Mouse (Mus musculus): ENCODE data around the gene Cer1. TPM values are rescaled to one million over a fixed set of nuclear protein-coding genes. Genes with fewer than 3 reads are reported as not detected.

The Cer1 gene
- polyA plus RNA-seq, 1 experiment = not detected

DNA sequence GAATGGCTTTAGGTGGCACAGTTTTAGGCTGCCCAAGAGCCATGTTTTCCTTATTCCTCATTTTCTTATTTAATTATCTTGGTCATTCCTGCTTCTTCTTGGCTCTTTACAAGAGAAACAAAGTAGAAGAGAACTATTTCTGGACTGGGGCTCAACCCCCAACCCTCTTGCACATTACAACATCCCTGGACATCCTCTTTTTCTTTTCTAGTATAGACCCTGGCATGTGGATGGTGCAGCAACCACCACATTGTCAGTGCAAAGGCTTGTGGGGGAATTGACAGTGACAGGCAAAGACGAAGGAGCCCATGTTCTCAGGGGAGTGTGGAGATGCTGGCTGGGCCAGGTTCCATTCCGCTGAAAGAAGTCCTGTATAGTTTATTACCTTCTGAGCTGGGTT is 8.3 kb downstream of the Cer1 start:
- 89% methylated on average over 2 of the region's 2 CpGs for WGBS
- no peak for DNase-seq (ENCODE audit: low read depth, low spot score)

DNA sequence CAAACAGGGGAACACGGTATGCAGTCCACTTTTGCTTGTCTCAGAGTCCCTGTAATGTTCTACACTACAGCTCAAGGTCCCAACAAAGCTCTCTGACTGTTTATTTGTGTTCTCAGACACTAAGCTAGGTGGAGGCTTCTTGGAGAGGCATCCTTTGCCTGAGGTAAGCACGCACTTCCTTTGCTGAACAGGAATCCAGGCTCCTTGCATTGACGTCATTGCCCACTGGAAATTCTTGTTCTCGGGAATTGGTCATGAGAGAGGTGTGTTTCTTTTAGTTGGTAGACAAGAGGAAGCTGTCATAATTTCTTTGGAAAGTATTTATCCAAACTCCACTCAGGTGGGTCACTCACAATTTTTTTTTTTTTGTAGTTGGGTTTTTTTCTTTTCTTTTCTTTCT is 9.4 kb downstream of the Cer1 start:
- 52% methylated on average over 4 of the region's 4 CpGs for WGBS

DNA sequence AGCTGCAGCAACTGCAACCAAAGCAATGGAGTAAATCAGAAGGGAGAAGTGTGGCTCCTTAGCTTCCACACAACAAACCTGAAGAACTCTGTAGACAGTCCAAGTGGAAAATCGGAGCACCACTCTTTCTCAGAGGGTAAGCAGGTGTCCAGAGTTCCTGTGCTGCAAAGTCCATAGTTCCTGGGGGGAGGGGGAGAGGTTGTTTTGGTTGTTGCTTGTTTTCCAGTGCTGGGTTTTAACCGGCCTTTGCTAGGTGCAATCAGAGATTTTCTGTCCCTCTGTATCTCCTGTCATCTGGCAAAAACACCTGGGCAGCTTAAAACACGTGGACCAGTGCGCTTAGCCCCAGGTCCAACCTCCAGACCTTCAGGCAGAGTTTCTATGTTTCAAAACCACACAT is 10.2 kb downstream of the Cer1 start:
- 73% methylated on average over 4 of the region's 4 CpGs for WGBS
- DNase-seq (ENCODE audit: low read depth, low spot score) = no peak

More for the DNA sequence above, 9.4 kb downstream of the Cer1 start:
- DNase-seq (ENCODE audit: low read depth, low spot score) = no peak

DNA sequence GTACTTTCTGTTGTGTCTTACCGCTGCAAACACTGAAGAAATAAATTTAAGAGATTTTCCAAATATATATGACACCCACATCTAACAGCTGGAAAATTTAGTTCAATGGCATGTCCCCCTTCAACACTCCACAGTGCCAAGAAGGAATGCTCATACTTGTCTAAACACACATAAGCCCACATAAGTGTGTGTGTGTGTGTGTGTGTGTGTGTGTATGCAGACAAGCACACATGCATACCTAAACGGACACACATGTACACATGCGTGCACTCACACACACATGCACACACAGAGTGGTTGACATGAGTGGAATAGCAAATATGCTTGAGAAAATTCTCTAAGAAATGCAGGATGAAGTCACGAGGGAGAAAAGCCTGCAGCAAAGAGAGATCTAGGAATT is 12.4 kb downstream of the Cer1 start:
- 77% methylated on average over 4 of the region's 4 CpGs for WGBS
- DNase-seq (ENCODE audit: low read depth, low spot score) = no peak

DNA sequence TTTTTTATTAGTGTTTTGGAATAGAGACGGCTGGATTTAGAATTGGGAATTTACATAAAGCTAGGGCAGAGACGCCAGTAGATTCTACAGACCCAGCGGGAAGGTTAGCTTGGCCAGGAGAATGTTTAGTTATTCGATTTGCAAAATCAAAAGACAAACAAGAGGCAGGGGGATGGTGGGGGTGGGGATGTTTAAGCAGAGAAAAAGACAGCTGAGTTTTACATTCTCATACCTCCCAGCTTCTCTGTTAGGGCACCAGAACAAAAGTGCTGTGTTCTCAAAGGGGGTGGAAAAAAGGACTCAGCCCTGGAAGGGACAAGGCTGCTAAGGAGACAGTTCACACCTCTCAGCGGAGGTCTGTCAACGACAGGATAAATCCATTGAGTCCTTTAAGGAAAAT is 12.8 kb downstream of the Cer1 start:
- DNase-seq (ENCODE audit: low read depth, low spot score) = no peak
- 58% methylated on average over 6 of the region's 6 CpGs for WGBS

DNA sequence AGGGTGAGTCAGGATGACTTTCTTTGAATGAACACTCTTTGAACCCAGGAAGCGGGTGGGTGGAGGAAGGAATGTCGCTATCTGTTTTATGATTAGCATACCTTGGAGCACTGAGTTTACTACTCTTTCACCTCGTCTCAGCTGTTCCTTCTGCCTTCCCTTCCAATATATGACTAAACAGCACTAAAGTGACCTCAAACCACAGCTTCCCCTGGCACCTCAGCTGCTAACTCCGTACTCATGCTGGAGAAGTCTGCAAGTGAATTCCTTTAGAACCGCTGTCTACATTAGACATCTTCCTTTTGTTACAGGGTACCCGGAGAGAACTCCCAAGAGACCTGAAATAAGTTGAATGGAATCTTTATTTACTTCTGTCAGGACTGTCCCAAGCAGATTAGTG is 14.0 kb downstream of the Cer1 start:
- DNase-seq (ENCODE audit: low read depth, low spot score) = no peak
- 46% methylated on average over 6 of the region's 6 CpGs for WGBS

DNA sequence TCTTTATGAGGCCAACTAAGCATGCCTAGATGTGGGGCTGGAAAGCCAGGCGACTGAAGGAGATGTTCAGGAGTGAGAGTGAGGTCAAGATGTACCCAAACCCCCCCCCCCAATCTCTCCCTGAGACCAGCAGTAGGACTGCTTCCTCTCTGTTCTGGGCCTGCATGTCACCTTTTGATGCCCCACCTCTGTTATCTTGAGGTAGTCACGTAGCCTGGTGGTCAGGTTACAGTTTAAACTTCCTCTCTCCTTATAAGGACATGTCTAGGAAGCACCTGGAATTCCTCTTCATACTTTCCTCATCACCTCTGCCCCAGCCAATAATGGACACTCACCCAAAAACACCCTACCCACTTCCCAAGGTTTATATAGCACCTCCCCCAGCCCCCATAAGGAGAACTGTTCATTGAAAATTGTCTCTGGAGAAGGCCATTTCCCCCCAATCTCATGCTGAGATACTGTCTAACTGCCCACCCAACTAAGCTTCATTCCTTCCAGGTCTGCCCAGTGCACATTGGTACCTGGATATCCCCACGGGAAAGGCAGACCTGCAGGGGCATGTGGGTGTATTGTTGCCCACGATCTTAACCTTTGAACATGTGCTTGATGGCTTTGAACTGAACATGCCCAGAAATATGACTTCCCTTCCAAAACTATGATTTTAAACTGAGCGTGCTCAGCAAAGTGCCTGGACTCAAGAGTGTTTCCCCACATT is 17.1 kb downstream of the Cer1 start:
- WGBS = 63% methylated on average over 5 of the region's 5 CpGs
- no peak for DNase-seq (ENCODE audit: low read depth, low spot score)

DNA sequence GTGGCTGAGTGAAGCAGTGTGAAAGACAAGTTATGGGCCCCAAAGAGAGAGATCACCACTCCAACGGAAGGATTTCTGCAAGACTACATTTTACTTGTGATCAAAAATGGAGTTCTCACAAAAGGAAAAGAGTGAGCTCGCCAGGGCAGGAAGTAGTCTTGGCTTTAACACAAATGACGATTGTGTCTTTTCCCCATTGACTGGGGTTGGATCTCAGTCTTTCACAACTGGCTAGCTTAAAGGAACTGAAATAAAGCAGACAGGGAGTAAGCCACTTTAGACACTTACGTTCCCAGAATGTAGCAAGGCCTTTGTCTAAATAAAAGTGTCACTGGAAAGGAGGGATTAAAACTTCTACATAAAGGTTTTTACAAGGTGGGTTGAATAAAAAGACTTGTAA is 17.8 kb downstream of the Cer1 start:
- no peak for DNase-seq (ENCODE audit: low read depth, low spot score)
- whole genome bisulfite sequencing = 59% methylated on average over 4 of the region's 4 CpGs

DNA sequence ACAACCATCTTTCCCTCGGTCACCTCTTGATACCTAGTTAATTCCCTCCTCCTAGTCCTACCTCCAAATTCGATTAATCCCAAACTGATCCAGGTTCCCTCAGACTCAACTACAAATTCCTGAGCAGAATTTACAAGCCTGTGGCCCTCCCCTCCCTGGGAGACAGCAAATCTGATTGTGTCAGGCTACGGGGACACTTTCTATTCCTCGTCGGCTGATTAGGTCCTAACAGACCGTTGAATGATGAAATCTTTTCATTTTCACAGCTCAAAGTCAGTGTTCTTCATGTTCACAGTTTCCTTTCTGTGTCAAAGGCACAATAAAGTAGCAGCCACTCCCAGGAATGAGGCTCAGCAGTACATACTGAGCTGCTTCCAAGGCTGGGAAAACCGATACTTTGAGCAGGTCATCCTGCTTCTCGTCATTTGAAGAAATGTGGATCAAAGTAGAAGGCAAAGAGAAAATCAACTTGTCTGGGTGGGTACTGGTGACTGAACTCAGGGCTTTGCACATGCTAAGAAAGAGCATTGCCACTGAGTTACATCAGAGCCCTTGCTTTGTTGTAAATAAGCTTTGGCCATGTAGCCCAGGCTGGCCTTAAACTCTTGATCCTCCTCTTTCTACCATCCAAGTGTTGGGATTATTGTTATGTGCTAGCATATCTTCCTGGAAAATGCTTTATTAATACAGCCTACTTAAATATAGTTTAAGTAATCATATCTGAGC is 19.8 kb downstream of the Cer1 start:
- 47% methylated on average over 8 of the region's 8 CpGs for WGBS
- no peak for DNase-seq (ENCODE audit: low read depth, low spot score)

DNA sequence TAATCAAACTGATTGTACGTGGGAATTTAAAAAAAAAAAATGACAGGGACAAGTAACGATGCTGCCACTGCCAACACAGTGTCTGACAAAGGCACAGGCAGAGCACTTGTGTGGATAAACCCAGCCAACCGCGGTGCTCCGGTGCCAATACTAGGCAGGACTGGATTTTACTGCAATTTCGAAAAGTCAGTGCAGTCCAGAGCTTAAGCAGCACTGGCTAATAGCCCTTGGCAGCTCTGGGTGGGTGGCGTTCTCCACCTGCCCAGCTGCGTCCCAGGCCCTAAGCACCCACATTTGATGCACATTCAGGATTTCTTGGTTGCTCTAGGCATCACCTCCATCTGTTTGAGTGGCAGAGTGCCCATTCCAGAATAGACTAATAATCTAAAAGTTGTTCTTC is 21.6 kb downstream of the Cer1 start:
- WGBS = 91% methylated on average over 8 of the region's 8 CpGs
- DNase-seq (ENCODE audit: low read depth, low spot score) = no peak

DNA sequence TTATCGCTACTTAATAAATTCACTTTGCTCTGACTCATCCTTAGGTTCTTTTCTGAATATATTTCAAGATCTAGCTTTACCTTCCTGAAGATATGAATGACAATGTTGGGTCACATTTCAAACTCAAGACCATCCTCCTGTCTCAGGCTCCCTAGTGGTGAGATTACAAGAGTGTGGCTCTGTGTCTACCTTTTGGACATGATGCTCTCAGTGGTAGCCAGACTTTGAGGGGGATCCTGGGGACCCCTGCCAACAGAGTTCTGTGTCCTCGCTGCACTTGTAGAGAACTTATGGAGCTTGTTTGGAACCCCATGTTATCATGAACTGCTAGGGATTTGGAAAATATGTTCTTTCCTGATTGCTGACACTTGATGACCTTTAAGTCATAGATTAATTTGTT is 23.5 kb downstream of the Cer1 start:
- DNase-seq (ENCODE audit: low read depth, low spot score) = no peak
- 98% methylated on average over 2 of the region's 2 CpGs for WGBS

DNA sequence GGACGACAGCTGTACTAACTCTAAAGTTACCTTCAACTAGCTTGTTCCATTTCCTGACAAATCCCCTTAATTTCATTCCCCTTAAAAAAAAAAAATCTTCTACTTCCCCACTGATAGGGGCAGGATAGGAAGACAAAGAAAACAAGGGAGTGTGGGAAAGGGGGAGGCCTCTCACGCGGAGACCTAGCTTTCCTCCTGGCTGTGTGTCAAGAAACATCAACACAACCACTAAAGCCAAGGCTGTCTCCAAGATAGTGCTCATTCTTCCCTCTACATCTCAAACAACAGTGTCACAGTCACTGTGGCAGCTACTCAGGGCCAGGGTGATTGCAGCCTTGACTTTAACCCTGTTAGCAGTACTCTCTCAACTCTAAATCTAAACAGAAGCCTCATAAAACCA is 24.4 kb downstream of the Cer1 start:
- WGBS = 29% methylated on average over 3 of the region's 3 CpGs
- DNase-seq (ENCODE audit: low read depth, low spot score) = no peak

DNA sequence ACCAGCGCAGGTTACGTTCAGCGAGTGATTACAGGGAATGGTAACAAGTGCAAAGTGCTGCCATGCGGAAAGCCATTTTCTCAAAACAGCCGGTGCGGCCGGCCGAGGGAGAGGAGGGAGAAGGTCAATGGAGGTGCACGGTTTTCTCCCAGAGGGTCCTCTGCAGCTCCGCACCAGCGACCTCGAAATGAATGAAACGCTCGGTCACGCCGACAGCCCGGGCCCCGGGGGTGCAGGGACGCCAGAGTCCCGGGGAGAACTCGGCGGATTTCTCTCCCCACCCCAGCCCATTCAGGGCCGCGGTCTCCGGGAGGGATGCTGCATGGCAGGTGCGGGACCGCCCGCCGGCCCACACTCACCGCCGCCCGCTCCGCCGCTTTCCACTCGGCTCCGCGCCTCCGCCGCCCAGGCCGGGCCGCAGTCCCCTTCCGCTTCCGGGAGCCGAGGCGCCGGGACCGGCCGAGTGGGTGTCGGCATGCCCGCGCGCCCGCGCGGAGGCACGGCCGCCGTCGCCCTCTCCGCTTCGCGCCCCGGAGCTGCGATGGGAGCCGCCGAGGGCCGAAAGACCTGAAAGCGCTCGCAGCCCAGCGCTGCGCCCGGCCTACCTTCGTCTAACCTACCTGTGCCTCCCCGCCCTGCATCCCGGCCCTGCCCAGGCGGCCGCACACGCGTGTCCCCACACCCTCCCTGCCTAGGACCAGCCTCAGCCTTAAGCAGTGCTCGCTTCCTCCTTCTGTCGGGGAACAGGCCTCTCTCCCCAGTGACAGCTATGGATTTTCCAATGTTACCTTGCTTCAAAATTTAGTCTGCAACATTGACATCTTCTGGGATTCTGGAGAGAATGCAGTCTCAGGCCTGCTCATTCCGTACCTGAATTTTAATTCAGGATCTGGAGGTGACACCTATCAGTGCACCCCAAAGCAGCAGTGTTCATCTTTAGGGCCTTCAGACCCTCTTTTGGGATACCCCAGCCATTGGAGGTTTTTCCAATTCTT is 25.5 kb downstream of the Cer1 start, which contains the start of gene Zdhhc21:
Gene Zdhhc21 (minus strand): TSS at position 828 of the 995 bp plus-strand sequence.
- peak; percentile 61 for DNase-seq (ENCODE audit: low read depth, low spot score)
- under 1% methylated on average over 81 of the region's 82 CpGs for WGBS

DNA sequence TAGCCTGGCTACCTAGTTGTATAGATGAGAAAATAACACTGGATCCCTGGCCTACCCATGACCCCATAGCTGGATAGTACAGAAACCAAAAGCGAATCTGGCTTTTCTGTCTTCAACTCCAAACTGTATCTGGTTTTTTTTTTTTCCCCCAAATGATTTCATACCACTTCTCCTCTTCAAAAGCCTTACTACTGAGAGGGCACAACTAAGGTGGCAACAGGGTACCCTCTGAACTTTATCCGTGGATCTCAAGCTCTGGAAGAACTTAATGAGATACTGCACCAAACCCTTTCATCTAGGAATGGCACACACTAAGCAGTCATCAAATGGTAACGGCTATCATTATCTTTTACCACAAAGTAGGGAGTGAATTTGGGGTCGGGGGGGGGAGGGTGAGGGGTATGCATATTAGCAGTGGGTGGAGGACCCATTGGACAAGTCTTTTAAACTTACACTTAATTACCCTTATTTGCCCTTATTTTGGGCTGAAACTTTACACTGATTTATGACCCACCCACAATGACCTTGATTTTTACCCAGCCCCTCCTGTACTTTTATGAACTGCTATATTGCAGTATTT is 26.4 kb downstream of the Cer1 start:
- no peak for DNase-seq (ENCODE audit: low read depth, low spot score)
- 29% methylated on average over 4 of the region's 4 CpGs for WGBS

DNA sequence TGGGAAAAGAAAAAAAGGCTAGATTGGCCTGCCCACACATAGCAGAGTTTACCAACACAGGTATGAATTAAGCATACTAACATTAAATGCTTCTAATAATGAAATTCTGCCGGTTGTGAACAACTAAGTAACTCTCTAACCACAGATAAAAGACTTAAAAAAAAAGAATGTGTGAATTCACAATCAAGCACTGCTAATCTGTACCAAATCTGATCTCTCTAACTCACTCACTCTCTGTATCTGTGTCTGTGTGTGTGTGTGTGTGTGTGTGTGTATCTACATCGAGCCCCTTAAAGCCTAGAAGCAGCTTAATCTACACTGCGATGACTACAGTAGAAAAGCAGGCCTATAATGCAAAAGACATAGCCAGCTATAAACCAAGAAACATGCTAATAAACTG is 28.0 kb downstream of the Cer1 start:
- no peak for DNase-seq (ENCODE audit: low read depth, low spot score)
- WGBS = 67% methylated on average over 3 of the region's 3 CpGs

DNA sequence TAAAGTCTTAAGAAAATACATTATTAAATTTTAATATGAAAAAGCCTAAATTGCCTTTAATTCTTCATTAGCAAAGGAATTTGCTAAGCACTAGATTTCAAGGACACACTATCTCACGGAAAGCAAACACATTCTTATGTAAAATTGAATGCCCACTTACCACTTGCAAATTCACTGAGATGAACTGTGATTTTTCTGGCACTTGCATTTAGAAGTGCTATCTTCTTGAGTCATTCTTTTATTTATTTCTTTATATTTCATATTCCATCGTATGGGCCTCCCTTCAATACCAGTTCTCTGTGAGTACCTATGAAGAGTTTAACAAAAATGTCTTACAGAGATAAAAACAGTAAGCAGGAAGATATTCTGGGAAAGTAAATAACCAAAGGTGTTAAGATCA is 31.1 kb downstream of the Cer1 start:
- 81% methylated on average over 2 of the region's 2 CpGs for WGBS
- DNase-seq (ENCODE audit: low read depth, low spot score) = no peak

DNA sequence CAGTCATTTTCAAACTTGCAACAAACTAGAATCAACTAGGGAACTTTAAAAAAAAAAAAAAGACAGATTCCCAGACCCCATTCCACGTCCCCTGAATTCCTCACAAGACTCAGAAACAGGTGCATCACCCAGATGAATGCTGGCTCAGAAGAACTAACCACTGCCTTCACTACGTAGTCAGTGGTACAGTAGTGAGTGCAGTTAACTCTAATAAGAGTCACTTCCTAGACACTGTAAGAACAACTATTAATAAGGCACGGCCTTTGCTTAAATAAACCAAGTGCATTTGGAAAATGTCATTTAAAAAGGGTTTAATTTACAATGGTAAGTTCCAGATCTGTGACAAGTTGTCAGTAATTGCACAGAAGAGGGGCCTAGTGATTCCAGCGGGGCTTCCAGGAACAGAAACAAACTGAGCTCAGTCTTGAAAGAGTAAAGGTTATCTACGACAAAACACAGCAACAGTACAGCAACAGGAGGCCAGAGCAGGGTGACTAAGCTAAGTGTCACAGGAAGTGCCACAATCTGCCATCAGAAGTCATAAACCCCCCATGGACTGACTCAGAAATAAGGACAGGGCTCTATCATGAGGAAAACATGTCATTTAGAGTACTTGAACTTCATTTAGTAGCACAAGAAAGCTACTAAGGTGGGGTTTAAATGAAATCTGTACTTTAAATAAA is 36.3 kb downstream of the Cer1 start:
- WGBS = 61% methylated on average over 5 of the region's 5 CpGs
- DNase-seq (ENCODE audit: low read depth, low spot score) = no peak

DNA sequence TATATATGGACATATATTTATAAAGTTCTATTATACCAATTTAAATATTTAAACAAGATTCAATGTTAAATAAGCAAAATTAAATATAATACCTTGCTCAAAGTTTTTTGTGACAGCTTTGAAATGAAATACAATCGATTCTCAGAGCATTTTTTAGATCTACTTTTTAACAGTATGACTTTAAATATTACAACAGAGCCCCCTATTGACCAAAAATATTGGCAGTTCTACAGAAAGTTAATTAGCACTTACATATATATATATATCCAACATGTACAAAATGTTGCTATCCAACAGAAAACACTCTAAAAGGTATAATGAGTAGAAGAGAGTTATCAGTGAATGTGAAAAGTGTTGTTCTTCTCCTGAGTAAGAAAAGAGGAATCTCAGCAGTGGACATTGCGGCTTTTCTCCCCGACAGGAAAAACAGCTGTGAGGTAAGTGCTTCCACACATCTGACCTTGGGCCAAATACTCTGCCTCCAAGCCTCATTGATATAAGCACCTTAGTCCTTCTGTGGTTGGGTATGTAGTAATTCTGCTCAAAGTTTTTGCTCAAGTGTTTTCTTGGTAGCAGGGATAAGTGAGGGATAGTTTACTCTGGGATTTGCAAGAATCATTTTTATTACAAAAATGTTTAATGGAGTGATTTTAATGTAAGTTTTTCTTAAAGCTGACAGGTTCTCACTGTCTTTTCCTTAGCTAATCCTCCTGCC is 47.3 kb downstream of the Cer1 start:
- no peak for DNase-seq (ENCODE audit: low read depth, low spot score)
- 73% methylated on average over 3 of the region's 3 CpGs for WGBS

Data from large intestine, adult 2 months (tissue).